In genomic region chr19:14891090-14891428, GRCm38 (mm10) we compare ENCODE assay signal across 9 mouse cellular contexts.
A peak's percentile ranks its signal among the peaks of the same experiment; 100 is the strongest.
DNase-seq lines count a peak whose midpoint lies in the region; ATAC-seq lines count a peak whose summit lies in the region.
"Had no signal": no experiment of that assay in that cellular context is flagged by ENCODE, and none has a peak within 500 bp of the region (broad histone marks: within the 10 kb centered on the region; RNA-seq: fewer than 3 reads in every experiment).

No protein-coding gene starts in this region.

- no peak overlapping the region for H3K9ac ChIP-seq in liver, embryonic 11.5 days (ENCODE audit: low read depth, low read length)
- H3K9ac ChIP-seq in forebrain, embryonic 11.5 days (ENCODE audit: low read length): no peak overlapping the region
- no peak overlapping the region for H3K9ac ChIP-seq in intestine, embryonic 15.5 days
- no peak overlapping the region for H3K9ac ChIP-seq in neural tube, embryonic 14.5 days (replicated peaks; ENCODE audit: low read depth, low read length)

- peak overlapping the region; percentile 51 for H3K4me2 ChIP-seq in liver, embryonic 11.5 days
- peak overlapping the region; percentile 44 for H3K4me2 ChIP-seq in forebrain, embryonic 11.5 days (ENCODE audit: low read depth, low read length, severe bottlenecking)
- peak overlapping the region; percentile 58 for H3K4me2 ChIP-seq in intestine, embryonic 15.5 days (replicated peaks)
- H3K4me2 ChIP-seq in neural tube, embryonic 14.5 days (ENCODE audit: low read depth, low read length): peak overlapping the region; percentile 47

- no peak for DNase-seq in liver, embryonic 11.5 days (ENCODE audit: low spot score)
- DNase-seq in liver: no peak
- DNase-seq in forebrain, embryonic 11.5 days (ENCODE audit: low spot score): no peak
- no peak for DNase-seq in layer of hippocampus, adult 18-20 months (ENCODE audit: low spot score in 2 of 2)
- DNase-seq in frontal cortex, postnatal 25 days (ENCODE audit: low spot score in 2 of 2): no peak
- DNase-seq in lung, postnatal 14 days: no peak
- DNase-seq: gastrocnemius, postnatal 14 days had no signal

- H3K27me3 ChIP-seq in liver, embryonic 11.5 days (replicated peaks; ENCODE audit: control insufficient read depth, insufficient read depth, low read length): peaks cover 25% of the 10 kb centered on the region
- H3K27me3 ChIP-seq in forebrain, embryonic 11.5 days (ENCODE audit: control insufficient read depth, insufficient read depth, low read length): peaks cover under 1% of the 10 kb centered on the region; the same call in 1 of the 2 replicates
- peaks cover 3% of the 10 kb centered on the region; the same call in 1 of the 2 replicates for H3K27me3 ChIP-seq in intestine, embryonic 15.5 days (replicated peaks)
- H3K27me3 ChIP-seq in neural tube, embryonic 14.5 days (ENCODE audit: control insufficient read depth, insufficient read depth, low read length): peaks cover 5% of the 10 kb centered on the region; the same call in 1 of the 2 replicates

- ATAC-seq in liver, embryonic 11.5 days (replicated peaks; ENCODE audit: low FRiP score): no peak
- ATAC-seq in forebrain, embryonic 11.5 days (replicated peaks; ENCODE audit: low FRiP score): peak; percentile 49
- peak; percentile 75; the same call in 1 of the 2 replicates for ATAC-seq in intestine, embryonic 15.5 days
- no peak for ATAC-seq in neural tube, embryonic 14.5 days (ENCODE audit: low read depth)

- no peaks in the 10 kb centered on the region for H3K36me3 ChIP-seq in liver, embryonic 11.5 days (ENCODE audit: control insufficient read depth, insufficient read depth, low read length)
- no peaks in the 10 kb centered on the region for H3K36me3 ChIP-seq in forebrain, embryonic 11.5 days (ENCODE audit: control insufficient read depth, insufficient read depth, low read length)
- H3K36me3 ChIP-seq in intestine, embryonic 15.5 days: no peaks in the 10 kb centered on the region
- H3K36me3 ChIP-seq in neural tube, embryonic 14.5 days (ENCODE audit: control insufficient read depth, insufficient read depth, low read length): no peaks in the 10 kb centered on the region

- no peaks in the 10 kb centered on the region for H3K9me3 ChIP-seq in liver, embryonic 11.5 days (ENCODE audit: control insufficient read depth, low read length)
- no peaks in the 10 kb centered on the region for H3K9me3 ChIP-seq in forebrain, embryonic 11.5 days (ENCODE audit: control insufficient read depth, low read length)
- H3K9me3 ChIP-seq in intestine, embryonic 15.5 days: no peaks in the 10 kb centered on the region
- H3K9me3 ChIP-seq in neural tube, embryonic 14.5 days (ENCODE audit: control insufficient read depth, low read length): no peaks in the 10 kb centered on the region

- no peaks in the 10 kb centered on the region for H3K4me1 ChIP-seq in liver, embryonic 11.5 days (replicated peaks; ENCODE audit: control insufficient read depth, insufficient read depth, low read length)
- peaks cover 20% of the 10 kb centered on the region for H3K4me1 ChIP-seq in forebrain, embryonic 11.5 days (replicated peaks; ENCODE audit: control insufficient read depth, insufficient read depth, low read length)
- peaks cover 9% of the 10 kb centered on the region for H3K4me1 ChIP-seq in intestine, embryonic 15.5 days (replicated peaks)
- peaks cover 24% of the 10 kb centered on the region for H3K4me1 ChIP-seq in neural tube, embryonic 14.5 days (ENCODE audit: control insufficient read depth, insufficient read depth, low read length)

- no peak overlapping the region for H3K27ac ChIP-seq in liver, embryonic 11.5 days (ENCODE audit: low read depth, low read length)
- peak overlapping the region; percentile 85 for H3K27ac ChIP-seq in forebrain, embryonic 11.5 days (ENCODE audit: low read depth, low read length)
- H3K27ac ChIP-seq in intestine, embryonic 15.5 days: no peak overlapping the region
- peak overlapping the region; percentile 78 for H3K27ac ChIP-seq in neural tube, embryonic 14.5 days (ENCODE audit: low read depth, low read length)

- 11% methylated on average over 9 of the region's 9 CpGs for WGBS in liver, embryonic 11.5 days
- WGBS in forebrain, embryonic 11.5 days: under 1% methylated on average over 9 of the region's 9 CpGs
- WGBS in intestine, embryonic 15.5 days: 3% methylated on average over 9 of the region's 9 CpGs
- WGBS in neural tube, embryonic 14.5 days: under 1% methylated on average over 9 of the region's 9 CpGs

- H3K4me3 ChIP-seq in liver, embryonic 11.5 days (ENCODE audit: low read depth, low read length): no peak overlapping the region
- H3K4me3 ChIP-seq in forebrain, embryonic 11.5 days (ENCODE audit: low read depth, low read length): 0 out of 2 replicates have a peak overlapping the region, but pooled peaks have one; percentile 8
- peak overlapping the region; percentile 23 for H3K4me3 ChIP-seq in intestine, embryonic 15.5 days (replicated peaks)
- H3K4me3 ChIP-seq in neural tube, embryonic 14.5 days (ENCODE audit: low read depth, low read length): peak overlapping the region; percentile 12; the same call in 1 of the 2 replicates

Comparison
In these comparisons a context has a peak if more than half of its experiments do, and no peak if none do; other contexts are left out.
1. ATAC-seq: peak in forebrain, embryonic 11.5 days (single experiment) and intestine, embryonic 15.5 days (single experiment); none in liver, embryonic 11.5 days (single experiment) and neural tube, embryonic 14.5 days (single experiment).
2. H3K27ac ChIP-seq: peak in forebrain, embryonic 11.5 days (single experiment) and neural tube, embryonic 14.5 days (single experiment); none in liver, embryonic 11.5 days (single experiment) and intestine, embryonic 15.5 days (single experiment).
3. Peak in every context shown above with its lines, with median percentiles within 50 percentile points of each other: H3K4me2 ChIP-seq.